Mouse (Mus musculus) spleen, adult 2 months (tissue): ENCODE results near the gene Stx3.

Source experiments
- CTCF ChIP-seq: fragments of 200-500 bp; IDR thresholded peaks from 2 replicates; pipeline ENCODE4 v1.5.1; 2011; ENCODE audit warnings: mild to moderate bottlenecking, inconsistent platforms; ENCODE audit not compliant: insufficient read depth, insufficient read length, insufficient replicate concordance; ENCODE audit errors: extremely low read depth
- POLR2A ChIP-seq: fragments of 200-500 bp; IDR thresholded peaks from 2 replicates; pipeline ENCODE4 v1.6.1; 2011; ENCODE audit warnings: low read depth, low read length, inconsistent platforms

DNA sequence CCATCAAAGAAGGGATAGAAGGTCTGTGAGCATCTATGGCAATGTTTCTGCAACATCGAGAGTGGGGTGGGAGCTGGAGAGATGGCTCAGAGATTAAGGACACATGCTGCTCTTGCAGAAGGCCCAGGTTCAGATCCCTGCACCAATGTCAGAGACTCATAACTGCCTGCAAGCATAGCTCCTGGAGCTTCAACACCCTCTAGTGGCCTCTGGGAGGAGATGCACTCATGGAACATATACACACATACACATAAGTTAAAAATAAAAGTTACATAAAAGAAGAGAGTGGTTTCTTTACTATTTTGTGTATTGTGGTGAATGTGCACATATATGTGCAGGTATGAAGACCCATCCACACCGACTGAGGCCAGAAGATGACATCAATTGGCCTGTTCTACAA lies 48.6 kb upstream of the Stx3 start:
- no peak for TF ChIP-seq CTCF
- TF ChIP-seq POLR2A: no peak
